Mouse (Mus musculus) c-Kit-positive CD71-positive TER-119-negative erythroid progenitor cells, embryonic 14.5 days (primary cell): Measurements from ENCODE around the gene Cabcoco1.

ENCODE experiments used
- DNase-seq: peaks from one replicate; pipeline ENCODE4 v3.0.0-alpha.2; 2013; ENCODE audit warnings: low read depth

Gene Cabcoco1

DNA sequence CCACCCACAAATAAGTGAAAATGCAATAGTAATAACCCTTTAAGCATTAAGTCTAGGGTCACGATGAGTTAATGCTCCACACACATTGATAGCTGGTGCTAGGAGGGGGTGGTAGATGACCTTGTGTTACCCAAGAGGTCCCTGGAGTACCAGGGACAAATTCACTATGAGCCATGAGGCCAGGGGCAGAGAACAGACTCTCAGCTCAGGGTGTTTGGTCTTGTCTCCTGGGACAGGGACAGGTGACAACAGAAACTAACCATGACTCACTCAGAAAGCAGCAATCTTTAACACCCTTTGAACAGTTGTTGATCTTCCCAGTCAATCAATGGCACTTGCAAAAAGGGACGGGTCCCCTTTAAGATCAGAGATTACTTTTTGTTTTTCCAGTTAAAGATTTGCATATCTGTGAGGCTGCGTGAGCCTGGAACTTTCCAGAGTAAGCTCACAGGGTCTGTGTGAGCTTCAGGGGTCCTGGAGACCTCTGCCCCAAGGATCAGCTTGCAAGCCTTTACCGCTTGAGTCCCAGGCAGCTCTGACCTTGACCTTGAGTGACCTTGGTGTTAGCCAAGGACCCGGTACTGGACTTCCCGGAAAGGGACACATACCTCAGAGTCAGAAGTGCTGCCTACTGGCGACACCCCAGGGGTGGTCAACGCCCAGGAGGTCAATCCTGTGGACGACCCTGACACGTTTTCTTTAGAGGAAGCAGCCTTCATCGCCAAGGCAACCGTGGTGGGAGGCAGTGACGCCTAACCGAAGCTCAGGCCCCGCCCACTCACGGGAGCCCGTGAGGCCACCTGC lies at the start of gene Cabcoco1:
Gene Cabcoco1, minus strand, starts transcription at position 758 of the 804 bp plus-strand sequence.
- DNase-seq = peak; percentile 10

DNA sequence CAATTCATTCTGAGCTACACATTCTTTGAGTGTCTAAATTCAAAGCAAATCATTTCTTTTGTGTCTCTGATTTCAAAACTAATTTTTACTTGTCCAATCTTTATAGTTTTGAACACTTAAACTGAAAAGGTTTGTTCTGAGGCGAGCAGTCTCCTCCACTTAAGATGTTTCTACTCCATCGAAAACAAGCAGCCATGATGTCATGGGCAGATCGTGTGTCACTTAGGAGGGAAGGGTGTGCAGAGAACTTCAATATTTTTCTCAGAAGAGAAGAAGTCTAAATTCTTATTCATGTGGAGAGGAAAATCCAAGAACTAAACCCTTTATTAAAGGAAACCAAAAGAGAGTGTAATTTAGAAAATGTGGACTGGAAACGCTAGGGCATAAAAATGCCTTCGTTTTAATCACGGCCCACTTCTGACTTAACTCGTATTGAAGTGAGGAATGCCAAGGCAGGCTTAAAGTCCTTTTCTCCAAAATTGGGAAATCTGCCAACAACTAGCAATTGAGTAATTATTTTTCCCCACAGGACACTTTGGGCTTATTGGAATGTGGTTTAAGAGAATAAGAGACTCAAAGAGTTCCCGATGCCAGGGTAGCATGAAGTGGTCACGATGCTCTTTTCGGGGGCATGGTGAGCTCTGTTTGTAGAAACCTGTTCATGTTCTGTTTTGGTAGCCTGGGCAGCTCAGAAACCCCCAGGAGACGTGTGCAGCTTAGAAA lies 48.0 kb upstream of the Cabcoco1 start:
- DNase-seq = no peak

DNA sequence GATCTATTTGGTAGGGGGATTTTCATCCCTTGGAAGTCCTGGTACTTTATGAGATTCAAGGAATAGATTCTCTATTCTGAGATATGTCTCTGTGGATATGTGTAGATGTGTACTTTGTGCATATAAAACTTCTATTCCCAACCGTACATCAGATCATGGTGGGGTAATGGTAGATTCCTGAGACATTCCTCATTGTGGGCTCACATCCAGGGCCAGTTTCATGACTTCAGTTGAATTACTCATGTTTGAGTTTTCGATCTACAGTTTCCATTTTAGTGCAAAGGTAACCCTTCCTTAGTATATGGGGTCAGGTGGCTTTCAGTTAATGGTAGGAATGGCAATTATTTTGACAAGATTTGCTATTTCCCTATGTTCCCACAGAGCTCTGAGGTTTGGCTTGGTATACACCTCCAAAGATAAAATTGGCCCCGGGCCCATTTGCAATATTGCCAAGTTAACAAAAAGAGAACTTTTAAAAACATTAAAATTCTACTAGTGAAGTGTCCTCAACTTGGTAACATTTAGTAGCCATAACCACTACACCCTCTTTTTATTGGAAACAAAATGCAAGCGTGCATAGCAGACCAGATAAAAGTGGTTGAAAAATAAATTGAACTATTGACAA lies 45.8 kb upstream of the Cabcoco1 start:
- no peak for DNase-seq

DNA sequence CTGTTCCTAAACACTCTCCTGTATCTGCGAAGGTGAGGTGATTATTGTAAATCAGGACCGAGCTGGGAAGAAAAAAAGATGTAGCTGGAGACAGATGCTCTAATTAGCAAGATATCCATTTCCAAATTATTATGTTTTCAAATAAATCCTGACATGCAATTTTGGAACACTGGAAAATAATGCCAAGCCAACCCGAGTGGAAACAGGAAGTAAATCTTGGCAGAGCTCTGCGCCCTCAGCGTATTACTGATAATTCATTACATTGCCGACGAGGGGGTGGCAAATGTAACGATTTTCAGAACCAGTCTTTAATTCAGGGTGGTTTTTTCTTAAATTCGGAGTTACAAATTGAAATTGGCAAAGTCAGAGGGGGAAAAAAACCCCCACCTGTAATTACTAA lies 35.6 kb upstream of the Cabcoco1 start:
- DNase-seq = no peak

DNA sequence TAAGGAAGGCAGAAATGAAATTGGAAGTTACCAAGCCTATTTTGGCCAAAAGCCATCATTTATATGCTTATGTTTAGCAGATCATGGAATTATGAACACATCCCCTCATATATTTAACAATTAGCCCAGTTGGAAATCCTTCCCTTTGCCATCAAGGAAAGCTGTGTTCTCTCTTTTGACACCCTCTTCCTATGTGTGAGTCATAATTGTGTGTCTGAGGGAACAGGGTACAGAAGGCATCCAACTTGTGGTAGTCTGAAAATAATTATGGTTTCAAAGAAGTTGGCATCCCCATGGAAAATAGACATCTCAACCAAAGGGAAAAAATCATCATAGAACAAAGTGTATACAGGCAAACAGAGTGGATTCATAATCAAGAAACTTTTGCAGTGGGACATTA lies 26.5 kb upstream of the Cabcoco1 start:
- DNase-seq = no peak

DNA sequence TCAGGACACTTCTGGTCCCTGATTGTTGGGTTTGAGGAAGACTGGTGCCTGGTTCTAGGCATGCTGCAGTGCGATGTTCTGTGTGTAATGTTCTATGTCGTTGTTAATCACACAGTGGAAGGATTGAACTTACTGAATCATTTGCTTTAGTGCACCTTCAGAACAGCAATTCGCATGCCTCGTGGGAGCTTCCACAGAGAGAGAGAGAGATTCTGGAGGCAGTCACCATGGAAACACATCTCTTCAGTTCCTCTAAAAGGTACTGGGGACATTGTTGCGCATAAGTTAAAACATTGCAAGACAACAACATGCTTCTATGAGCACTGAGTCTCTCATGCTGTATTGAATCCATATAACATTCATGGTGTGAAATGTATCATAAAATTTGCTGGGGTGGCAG lies 20.6 kb upstream of the Cabcoco1 start:
- DNase-seq = no peak

DNA sequence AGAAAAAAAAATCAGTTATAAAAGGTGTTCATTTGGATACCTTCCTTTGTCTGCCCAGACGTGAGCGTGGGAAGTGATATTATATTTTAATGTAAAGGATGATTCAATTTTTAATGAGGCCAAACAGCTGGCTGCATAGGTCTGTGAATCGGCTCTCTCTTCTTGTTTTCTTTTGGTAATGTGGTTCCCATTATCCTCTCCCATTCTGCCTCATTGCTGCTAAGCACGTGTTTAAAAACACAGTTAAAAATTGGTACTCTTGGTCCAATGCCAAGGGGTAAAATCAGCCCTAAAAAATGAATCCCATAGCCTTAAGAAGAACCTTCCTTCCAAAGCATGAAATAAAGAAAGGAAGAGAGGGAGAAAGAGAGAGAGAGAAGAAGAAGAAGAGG lies 17.1 kb upstream of the Cabcoco1 start:
- DNase-seq = no peak

DNA sequence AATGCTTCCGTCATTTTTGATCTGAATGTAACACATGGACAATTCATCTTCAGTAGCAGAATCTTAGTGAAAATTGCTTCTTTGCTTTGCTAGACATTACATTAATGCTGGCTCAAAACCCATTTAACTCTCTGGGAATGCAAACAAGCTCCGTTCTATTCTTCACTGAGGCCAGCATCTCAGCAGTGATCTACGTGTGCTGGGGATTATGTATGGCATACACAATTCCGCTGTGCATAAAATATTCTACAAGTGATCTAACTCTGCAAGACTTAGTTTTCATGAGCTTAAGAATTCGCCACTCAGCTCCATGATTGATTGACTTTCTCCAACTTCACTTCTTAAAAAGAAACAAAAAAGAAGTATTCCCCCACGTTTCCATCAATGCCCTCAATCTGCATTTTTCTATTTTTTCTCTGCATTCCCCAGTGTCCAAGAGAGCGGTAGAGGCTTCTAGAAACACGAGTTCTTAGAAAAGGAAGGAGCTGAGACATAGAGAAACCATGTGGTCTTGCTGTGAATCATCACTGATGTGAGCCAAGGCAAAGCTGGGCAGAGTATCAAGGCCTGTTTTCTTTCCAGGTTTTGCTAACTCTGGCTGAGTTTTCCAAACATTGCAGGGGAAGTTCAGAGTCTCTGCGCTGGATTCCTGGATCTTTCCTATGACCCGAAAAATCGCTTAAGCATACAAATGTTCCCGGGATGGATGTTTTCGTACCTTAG lies 16.6 kb upstream of the Cabcoco1 start:
- DNase-seq = no peak

DNA sequence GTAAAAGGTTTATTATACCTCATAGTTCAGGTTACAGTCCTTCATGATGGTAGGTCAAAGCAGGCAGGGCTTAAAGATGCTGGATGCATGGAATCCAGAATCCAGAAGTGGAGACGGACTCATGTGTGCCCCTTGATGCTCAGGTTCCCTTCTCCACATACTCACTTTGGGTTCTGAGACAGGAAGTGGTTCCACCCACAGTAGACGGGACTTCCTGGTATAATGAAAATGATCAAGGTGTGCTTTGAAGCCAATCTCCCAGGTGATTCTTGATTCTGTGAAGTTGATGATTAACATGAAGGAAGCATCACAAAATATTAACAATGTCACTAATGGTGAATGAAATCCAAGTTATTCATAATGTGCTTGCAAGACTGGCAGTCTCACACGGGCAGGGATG lies 12.0 kb upstream of the Cabcoco1 start:
- DNase-seq = no peak

DNA sequence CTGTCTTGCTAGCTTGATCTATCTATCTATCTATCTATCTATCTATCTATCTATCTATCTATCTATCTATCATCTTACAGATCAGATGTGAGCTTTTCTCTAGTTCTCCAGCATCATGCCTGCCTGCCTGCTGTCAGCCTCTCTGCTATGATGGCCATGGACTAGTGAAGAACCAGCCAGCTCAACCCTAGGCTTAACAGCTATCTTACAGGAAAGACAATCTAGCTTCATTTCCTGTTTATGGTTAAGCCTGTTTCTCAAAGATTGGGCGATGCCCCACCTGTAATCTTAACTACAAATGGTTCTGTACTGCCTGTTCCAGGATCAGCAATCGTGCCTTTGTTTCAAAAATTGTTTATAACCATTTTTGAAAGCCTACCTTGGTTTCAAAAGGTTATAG lies 10.9 kb upstream of the Cabcoco1 start:
- DNase-seq = no peak

DNA sequence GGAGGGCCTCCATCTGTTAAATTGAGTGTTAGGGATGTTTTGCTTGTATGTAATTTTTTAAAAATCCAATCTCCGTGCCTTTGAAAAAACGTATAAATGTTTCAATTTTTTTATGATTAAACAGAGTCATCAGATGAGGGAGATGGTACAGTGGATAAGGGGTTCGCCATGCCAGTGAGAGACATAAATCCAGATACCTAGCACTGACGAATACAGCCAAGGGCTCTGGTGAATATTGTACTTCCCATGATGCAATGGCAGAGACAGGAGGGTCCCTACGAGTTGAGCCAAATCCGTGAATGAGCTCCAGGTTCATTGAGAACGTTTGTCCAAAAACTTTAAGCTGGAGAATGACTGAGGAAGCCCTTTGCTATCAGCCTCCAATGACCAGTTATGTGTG lies 9.6 kb upstream of the Cabcoco1 start:
- no peak for DNase-seq

DNA sequence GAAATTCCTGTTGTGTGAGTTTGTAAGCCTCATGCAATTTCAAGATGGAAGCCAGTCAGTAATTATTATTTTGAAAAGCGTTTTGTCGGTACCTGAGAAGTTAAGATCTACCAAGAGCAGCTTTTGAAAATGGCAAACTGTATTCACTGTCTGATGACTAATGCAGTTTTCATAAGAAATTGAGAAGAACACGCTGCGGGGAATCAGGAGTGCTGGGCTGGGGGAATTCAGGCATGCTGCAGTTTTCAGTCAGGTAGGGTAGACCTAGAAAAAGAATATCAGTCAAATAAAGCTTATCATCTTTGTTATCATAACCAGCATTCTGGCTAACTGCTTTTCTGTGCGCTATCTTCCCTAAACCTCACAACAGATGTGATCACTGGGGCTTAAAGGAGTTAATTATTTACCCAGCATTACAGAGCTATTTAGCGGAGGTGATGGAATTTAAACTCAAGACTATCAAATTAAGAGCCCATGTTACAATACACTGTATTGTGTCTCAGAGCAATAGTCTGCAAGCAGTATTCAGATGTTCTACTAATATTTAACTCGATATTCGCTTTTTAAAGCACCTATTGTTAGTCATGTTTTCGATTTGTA lies 9.1 kb upstream of the Cabcoco1 start:
- DNase-seq = no peak

DNA sequence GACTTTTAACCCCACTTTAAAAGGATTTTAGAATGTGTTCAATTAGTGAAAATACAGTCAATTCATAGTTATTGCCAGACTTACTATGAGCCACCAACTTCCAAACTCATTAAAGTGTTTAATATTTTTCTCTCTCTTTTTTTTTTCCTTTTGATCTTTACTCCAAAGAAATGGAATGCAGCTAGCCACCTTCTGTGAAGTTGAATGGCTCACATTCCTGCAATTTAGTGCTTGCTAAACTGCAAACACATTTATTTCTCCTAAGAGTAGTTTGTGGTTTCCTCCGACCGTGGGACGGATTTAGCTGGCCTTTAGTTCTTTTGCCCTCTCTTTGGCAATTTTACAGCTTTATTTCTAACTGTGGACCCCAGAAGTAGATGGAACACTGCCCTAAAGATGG lies 1.4 kb upstream of the Cabcoco1 start:
- DNase-seq = no peak

DNA sequence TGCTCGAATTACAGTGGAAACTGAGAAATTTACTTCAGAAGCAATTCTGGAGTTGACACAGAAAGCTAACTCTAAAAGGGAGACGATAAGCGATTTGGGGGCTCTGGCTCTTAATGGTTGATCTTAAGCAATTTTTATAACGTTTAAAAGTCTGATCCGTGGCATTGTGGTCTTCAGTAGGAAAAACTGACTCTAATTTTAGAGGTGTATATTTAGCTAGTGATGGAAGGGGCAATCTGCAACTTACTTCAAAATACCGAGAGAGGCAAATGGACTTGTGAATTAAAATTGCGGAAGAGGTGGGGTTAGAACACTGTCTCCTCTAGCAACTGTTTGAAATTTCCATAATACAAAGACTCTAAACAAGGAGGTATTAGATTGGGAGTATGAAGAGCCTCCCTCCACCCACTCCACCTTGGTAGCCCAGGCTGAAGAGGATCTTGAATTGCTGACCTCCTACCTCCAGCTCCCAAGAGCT lies 286 bp upstream of the Cabcoco1 start:
- DNase-seq = no peak

DNA sequence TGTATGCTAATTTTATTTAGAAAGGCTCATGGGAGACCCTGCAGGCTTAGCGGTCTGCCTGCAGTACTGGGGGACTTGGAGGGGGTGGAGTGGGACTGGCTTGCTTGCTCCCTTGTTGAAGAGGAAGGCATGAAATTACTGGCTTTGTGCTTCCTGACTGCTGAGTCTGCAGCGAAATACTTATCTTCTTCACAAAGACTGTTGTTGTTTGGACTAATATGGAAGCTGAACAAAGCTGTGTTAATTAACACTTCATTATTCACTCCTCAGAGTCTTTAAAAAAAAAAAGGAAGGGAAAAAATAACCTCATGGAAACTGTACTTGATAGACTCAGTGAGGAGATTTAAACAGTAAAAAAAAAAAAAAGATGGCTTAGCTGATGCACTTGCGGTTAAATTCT lies 1.1 kb downstream of the Cabcoco1 start:
- DNase-seq = no peak

DNA sequence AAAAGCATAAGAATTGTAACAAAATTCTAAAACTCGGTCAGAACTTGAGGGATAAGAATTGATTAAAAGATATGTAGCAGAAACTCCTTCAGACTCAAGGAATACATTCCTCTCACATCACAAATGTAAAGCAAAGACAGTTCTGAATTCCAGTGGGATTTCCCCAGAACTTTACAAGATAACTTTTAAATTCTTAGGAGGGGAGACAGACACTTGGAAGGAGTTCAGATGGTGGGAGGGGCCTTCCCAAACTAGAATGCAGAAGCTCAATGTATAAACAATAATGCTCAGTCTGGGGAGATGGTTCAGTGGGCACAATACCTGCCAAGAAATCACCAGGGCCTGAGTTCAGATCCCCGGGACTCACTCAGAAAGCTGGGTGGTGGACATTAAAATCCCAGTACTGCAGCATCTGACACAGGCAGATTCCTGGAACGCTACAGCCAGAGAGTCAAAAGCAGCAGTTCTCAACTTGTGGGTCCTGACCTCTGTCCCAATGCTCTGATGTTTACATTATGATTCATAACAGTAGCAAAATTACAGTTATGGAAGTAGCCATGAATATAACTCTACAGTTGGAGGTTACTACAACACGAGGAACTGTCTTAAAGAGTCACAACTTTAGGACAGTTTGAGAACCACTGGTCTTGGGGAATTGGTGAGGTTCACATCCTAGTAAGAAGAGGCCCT lies 4.3 kb downstream of the Cabcoco1 start:
- no peak for DNase-seq

DNA sequence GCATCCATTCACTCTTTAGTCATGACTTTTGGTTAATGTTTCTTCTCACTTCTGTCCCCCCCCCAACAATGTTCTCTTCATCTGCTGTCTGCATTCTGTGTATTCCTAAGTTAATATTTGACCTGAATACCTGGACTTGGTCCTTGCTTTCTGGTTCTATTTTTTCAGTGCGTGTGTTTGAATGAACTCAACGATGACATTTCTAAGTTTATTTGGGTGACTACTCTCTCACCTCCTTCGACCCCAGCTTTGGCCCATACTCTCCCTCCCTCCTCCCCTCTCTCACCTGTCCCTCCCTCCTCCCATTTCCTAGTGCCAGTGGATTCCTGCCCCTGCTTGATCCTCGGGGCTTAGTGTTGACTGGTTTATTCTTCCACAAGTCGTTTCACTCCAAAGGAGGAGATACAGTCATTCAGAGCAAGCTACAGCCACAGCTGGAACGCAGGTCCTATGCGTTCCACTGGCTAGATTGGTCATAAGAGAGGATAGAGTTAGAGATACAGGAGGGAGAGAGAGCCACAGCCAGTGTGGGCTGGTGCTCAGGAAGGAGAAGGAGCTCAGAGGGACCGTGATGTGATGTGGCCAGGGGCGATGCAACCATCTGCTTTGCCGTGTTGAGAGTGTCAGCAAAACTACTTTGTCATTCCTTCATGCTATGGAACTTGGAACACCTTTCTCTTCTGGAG lies 12.2 kb downstream of the Cabcoco1 start:
- DNase-seq = no peak

DNA sequence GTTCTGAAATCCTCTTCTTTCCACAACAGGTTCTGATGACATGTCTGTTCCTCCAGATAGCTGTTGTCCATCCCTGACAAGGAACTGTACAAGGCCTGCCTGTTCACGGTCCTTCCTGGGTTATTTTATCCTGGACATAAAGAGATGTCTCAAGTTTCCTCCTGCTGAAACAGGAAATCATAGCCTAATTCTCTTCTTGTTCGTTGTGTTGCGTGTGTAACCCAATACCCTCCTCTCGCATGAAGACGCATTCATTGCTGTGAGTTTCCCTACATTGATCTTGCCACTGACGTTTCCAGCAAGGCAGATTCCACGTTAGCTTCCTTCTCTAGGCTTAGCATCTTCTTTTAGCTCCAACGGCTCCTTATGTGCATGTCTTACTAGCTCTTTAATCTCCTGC lies 12.7 kb downstream of the Cabcoco1 start:
- DNase-seq = no peak

DNA sequence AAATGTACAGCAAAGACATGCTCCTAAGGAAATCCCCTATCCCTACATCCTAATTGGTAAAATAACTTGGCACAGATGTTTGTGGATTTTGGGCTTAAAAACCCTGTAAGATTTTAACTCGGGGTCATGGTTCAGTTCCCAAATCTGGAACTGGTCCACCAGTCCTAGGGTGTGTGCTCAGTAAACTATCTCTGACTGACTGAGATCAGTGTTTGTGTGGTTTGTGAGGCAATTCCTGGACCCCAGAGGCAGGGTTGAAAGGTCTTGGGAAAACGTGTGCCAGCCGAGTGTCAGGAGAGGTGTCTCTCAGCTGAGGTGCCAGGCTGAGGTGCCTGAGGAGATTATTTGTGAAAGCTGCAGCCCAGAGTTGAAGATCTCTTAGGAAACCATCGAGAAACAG lies 19.6 kb downstream of the Cabcoco1 start:
- no peak for DNase-seq

DNA sequence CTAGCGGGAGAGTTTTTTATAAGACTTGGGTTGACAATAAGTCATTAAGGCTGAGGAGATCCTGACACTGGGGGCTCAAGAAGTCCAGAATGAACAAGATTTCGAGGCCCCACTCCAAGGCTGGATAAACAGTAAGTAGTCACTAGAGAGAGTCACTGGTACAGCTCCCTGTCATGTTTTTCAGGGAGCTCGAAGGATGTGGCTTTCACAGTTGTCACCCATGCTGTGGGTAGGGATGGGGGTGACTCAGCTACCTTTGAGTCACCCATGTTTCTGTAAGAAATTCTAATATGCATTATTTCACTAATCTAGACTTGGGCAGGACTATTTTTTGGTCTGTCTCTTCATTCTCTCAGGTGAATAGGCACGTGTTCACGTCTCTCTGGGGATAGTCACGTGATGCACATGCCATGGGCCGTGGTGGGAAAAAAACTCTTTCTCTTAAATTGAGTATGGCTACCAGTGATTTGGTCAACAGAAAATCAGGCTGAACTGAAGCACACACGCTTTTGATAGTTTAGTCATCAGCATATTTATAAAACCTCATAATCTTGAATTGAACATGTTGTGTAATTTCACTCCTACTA lies 29.2 kb downstream of the Cabcoco1 start:
- no peak for DNase-seq
